Mouse (Mus musculus): ENCODE measurements around the gene Fyn. TPM values are rescaled to one million over a fixed set of nuclear protein-coding genes. Genes with fewer than 3 reads are reported as not detected.

Fyn gene
- polyA plus RNA-seq, 1 experiment = 35.5 TPM

DNA sequence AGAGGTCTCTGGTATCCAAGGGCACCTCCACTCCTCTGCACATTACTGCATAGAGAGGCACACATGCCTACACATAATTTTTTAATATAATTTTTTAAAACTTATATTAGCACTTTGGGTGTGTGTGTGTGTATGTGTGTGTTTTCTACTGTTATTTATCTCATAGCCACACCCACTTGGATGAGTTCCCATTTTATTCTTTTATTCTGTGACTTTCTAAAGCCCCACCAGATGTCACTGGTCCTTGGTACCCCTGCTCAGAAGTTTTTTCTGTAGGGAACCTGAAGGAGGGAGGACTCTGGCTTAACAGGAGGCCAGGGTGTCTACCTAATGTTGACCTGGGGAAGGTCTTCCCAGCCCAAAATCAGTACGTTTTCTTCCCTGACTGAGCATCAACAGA lies 152.7 kb downstream of the Fyn start:
- TF ChIP-seq CTCF (IDR thresholded peaks at IDR 0.05; ENCODE audit: low read depth, low read length) = no peak
- TF ChIP-seq POLR2A (IDR thresholded peaks at IDR 0.05; ENCODE audit: borderline replicate concordance, low read depth, low read length) = no peak
- no peak overlapping the region for H3K27ac ChIP-seq (ENCODE audit: insufficient read depth, low read depth, low read length)
- no peaks in the 10 kb centered on the region for H3K4me1 ChIP-seq (ENCODE audit: control insufficient read depth, insufficient read depth, low read length)
- no peak overlapping the region for H3K4me3 ChIP-seq (ENCODE audit: insufficient read depth, low read length)

DNA sequence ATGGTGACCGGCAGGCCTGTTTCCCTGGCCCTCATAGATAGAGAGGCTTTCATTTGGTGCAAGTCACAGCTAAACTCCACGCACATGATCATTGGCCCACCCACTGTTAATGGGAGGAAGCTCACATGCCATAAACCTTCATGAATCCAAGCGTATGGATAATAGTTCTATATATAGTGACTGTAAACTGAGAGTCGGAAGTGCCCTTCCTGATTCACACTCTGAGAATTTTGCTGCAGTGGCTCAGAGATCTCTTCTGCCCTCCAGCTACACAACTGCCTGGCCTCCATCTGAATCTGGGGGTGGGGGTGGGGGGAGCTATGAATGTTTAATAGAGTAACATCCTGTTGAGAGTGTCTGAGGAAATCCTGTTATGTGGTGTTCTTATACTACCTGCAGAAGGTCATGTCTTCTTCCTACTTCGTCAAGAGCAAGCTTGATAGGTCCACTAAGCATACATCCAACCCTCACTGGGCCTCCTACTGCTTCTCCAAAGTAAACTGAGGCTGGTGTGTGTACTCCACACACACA lies 153.3 kb downstream of the Fyn start:
- Histone ChIP-seq H3K27ac (ENCODE audit: insufficient read depth, low read depth, low read length) (no peak overlapping the region), H3K4me3 (ENCODE audit: insufficient read depth, low read length) (no peak overlapping the region), H3K4me1 (ENCODE audit: control insufficient read depth, insufficient read depth, low read length) (no peaks in the 10 kb centered on the region)
- TF ChIP-seq POLR2A (IDR thresholded peaks at IDR 0.05; ENCODE audit: borderline replicate concordance, low read depth, low read length) = no peak
- TF ChIP-seq CTCF (IDR thresholded peaks at IDR 0.05; ENCODE audit: low read depth, low read length) = no peak

DNA sequence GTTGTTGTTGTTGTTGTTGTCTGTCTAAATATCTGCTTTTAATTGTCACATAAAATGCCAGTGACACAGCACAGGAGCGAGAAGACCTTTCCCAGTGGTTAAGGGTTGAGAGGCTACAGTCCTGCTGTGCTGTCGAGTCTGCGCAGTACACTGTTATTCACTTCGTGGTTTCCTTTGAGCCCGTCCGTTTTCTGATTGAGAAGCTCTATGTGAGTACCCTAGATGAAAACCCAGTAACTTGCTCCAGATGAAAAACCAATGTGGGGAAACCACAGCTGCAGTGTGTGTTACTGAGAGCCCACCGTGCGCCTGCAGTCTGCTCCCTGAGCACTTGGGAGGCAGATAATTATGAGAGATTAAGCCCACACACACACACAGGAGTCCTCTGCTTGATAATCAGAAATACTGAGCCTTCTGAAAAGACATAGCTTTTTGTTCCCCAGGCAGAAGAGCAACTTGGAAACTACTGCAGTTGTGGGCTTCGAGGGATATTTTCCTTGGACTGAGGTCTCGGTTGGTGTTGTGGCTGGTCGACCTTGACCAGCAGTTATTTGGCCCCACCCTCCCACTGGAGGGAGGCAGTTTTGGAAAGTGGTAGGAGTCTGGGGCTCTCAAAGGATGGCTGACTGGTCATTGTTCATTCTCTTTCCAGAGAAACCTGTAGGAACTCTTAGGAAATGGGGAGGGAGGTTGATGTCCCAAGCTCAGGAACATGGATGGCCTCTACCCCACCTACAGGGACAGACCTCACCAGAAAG lies 154.4 kb downstream of the Fyn start:
- no peak overlapping the region for H3K27ac ChIP-seq (ENCODE audit: insufficient read depth, low read depth, low read length)
- no peak for TF ChIP-seq POLR2A (IDR thresholded peaks at IDR 0.05; ENCODE audit: borderline replicate concordance, low read depth, low read length)
- TF ChIP-seq CTCF (IDR thresholded peaks at IDR 0.05; ENCODE audit: low read depth, low read length) = no peak
- H3K4me1 ChIP-seq (ENCODE audit: control insufficient read depth, insufficient read depth, low read length) = no peaks in the 10 kb centered on the region
- H3K4me3 ChIP-seq (ENCODE audit: insufficient read depth, low read length) = no peak overlapping the region

DNA sequence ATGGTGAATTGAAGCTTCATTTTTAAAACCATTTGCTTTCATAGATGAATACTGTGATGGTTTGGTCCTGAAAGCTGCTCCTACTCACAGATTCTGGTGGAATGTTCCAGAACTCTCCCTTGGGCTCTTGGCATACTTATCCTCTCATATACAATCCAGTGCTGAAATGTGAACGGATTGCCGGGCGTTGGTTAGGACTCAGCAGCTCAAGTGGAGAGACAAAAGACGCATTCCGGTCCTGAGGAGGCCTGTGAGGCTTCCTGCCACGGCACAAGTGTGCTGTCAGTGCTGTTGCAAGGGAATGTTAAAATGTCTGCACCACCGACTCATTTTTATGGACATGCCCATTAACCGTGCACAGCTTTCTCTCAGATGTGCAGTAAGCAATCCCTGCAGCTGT lies 155.7 kb downstream of the Fyn start:
- no peak overlapping the region for H3K27ac ChIP-seq (ENCODE audit: insufficient read depth, low read depth, low read length)
- TF ChIP-seq POLR2A (IDR thresholded peaks at IDR 0.05; ENCODE audit: borderline replicate concordance, low read depth, low read length) = no peak
- no peak for TF ChIP-seq CTCF (IDR thresholded peaks at IDR 0.05; ENCODE audit: low read depth, low read length)
- no peak overlapping the region for H3K4me3 ChIP-seq (ENCODE audit: insufficient read depth, low read length)
- H3K4me1 ChIP-seq (ENCODE audit: control insufficient read depth, insufficient read depth, low read length) = no peaks in the 10 kb centered on the region

DNA sequence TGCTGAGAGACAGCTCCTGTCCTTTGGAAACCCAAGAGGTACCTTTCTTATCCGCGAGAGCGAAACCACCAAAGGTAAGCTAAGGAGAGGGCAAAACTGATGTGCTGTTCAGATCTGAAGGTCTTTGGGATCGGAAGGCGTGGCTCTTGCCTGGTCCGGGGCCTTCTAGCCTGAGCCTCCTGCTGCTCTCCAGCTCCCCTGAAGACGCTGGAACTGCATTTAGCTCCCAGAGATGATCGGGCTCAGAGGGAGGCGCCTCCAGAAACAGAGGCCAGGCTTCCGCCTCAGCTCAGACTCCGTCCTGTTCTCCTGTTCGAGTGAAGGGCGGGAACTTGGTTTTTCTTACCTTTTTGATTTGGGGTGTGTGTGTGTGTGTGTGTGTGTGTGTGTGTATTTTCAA lies 156.8 kb downstream of the Fyn start:
- no peak overlapping the region for H3K27ac ChIP-seq (ENCODE audit: insufficient read depth, low read depth, low read length)
- no peaks in the 10 kb centered on the region for H3K4me1 ChIP-seq (ENCODE audit: control insufficient read depth, insufficient read depth, low read length)
- H3K4me3 ChIP-seq (ENCODE audit: insufficient read depth, low read length) = no peak overlapping the region
- no peak for TF ChIP-seq POLR2A (IDR thresholded peaks at IDR 0.05; ENCODE audit: borderline replicate concordance, low read depth, low read length)
- TF ChIP-seq CTCF (IDR thresholded peaks at IDR 0.05; ENCODE audit: low read depth, low read length) = no peak

DNA sequence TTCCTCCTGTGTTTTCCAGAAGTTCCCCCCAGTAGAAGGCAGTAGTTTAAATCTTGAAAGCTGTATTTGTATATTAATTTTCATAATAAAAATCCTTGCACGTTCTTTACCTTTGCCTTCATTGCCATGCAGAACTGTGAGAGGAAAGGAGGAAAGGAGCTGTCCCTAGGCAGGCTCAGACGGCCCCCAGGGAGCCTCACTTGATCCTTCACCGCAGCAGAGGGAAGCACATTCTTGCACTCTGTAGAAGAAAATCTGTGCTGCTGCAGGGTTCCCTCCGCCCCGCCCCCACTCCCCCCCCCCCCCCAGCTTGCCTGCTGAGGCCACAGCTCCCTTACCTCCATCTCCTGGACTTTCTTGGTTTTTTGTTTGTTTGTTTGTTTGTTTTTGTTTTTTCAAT lies 158.5 kb downstream of the Fyn start:
- no peaks in the 10 kb centered on the region for H3K4me1 ChIP-seq (ENCODE audit: control insufficient read depth, insufficient read depth, low read length)
- no peak overlapping the region for H3K27ac ChIP-seq (ENCODE audit: insufficient read depth, low read depth, low read length)
- H3K4me3 ChIP-seq (ENCODE audit: insufficient read depth, low read length) = no peak overlapping the region
- TF ChIP-seq CTCF (IDR thresholded peaks at IDR 0.05; ENCODE audit: low read depth, low read length) (no peak), POLR2A (IDR thresholded peaks at IDR 0.05; ENCODE audit: borderline replicate concordance, low read depth, low read length) (no peak)

DNA sequence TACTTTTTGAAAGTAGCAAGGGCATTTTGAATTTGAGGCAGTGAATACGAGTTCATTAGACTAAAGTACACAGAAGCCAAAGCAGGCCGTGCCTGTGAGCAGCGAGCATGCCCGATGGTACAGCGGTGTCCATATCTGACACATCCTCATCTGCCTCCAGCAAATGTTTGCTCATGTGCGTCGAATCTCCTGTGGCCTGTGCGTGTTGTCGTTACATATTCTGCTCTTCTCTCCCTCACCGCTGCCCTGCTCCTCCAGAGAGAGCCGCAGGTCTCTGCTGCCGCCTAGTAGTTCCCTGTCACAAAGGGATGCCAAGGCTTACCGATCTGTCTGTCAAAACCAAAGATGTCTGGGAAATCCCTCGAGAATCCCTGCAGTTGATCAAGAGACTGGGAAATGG lies 160.5 kb downstream of the Fyn start:
- no peak overlapping the region for H3K27ac ChIP-seq (ENCODE audit: insufficient read depth, low read depth, low read length)
- no peak for TF ChIP-seq CTCF (IDR thresholded peaks at IDR 0.05; ENCODE audit: low read depth, low read length)
- TF ChIP-seq POLR2A (IDR thresholded peaks at IDR 0.05; ENCODE audit: borderline replicate concordance, low read depth, low read length) = no peak
- no peak overlapping the region for H3K4me3 ChIP-seq (ENCODE audit: insufficient read depth, low read length)
- H3K4me1 ChIP-seq (ENCODE audit: control insufficient read depth, insufficient read depth, low read length) = no peaks in the 10 kb centered on the region

DNA sequence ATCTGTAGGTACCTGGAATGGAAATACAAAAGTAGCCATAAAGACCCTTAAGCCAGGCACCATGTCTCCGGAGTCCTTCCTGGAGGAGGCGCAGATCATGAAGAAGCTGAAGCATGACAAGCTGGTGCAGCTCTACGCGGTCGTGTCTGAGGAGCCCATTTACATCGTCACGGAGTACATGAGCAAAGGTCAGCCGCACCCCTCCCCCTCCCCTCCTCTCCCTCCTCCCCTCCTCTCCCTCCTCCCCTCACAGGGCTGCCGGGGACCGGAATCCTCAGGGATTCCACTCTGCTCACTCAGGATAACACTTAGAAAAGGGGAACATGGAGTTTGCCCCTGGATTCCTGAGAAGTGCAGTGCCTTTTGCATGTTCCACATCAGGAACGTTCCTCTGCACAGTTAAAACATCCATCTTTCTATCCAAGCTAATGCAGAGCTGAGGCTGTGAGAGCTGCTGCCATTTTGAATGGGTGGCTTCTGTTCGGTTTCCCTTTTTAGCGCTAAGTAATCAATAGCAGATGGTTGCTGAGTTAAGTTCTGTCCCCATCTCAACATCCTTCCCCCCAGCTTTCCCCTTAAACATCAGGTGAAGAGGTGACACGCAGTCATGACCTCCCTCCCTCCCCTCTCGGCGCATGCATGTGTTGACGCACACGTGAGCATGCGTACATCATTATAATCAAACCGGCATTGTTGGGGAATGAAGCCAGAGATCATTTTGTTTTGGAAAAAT lies 163.5 kb downstream of the Fyn start:
- TF ChIP-seq POLR2A (IDR thresholded peaks at IDR 0.05; ENCODE audit: borderline replicate concordance, low read depth, low read length) = no peak
- TF ChIP-seq CTCF (IDR thresholded peaks at IDR 0.05; ENCODE audit: low read depth, low read length) = no peak
- Histone ChIP-seq H3K4me1 (ENCODE audit: control insufficient read depth, insufficient read depth, low read length) (no peaks in the 10 kb centered on the region), H3K4me3 (ENCODE audit: insufficient read depth, low read length) (no peak overlapping the region), H3K27ac (ENCODE audit: insufficient read depth, low read depth, low read length) (no peak overlapping the region)

- H3K4me1 ChIP-seq (ENCODE audit: control insufficient read depth, insufficient read depth, low read length) = no peaks in the 10 kb centered on the region
- no peak for TF ChIP-seq CTCF (IDR thresholded peaks at IDR 0.05; ENCODE audit: low read depth, low read length)
- no peak for TF ChIP-seq POLR2A (IDR thresholded peaks at IDR 0.05; ENCODE audit: borderline replicate concordance, low read depth, low read length)
- no peak overlapping the region for H3K27ac ChIP-seq (ENCODE audit: insufficient read depth, low read depth, low read length)
- H3K4me3 ChIP-seq (ENCODE audit: insufficient read depth, low read length) = no peak overlapping the region
Measured at GRCm38 (mm10) chr10:39532823-39533222, 164.2 kb downstream of the Fyn start.

Measured in bone marrow macrophage, adult 2 months (primary cell).